Mouse (Mus musculus): Measurements from ENCODE around the gene Znhit2.

Gene Znhit2

DNA sequence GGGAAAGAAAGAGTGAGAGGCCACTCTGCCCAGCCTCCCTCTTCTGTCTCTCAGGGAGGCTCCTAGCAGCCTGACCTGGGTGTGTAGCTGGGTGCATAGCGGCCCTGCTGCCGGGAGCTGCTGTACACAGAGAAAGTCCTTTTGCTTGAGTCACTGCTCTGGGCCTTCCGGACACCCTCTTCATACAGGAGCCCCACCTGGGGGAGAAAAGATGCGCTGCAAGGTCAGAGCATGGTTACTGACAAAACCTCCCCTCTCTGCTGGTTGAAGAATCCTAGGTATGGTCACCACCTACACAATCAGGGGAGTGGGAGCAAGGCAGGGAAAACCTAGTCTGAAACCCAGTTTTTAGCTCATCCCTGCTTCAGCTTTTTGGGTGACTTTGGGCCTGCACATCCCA, 8.0 kb downstream of the Znhit2 start:
- in situ Hi-C loops (cut with MboI, MseI): loop anchor here (10.0 kb wide), 2 partner anchors 46 to 266 kb away; partner anchors contain the start of genes Men1 and Sac3d1

GRCm38 (mm10) chr19:6069851-6070250, 8.9 kb downstream of the Znhit2 start:
- in situ Hi-C loops (cut with MboI, MseI): loop anchor here (10.0 kb wide), 2 partner anchors 45 to 265 kb away; partner anchors contain the start of genes Men1 and Sac3d1

- in situ Hi-C loops (cut with MboI, MseI): no loop called here
Observed at GRCm38 (mm10) chr19:6070571-6071250, 9.7 kb downstream of the Znhit2 start.

GRCm38 (mm10) chr19:6071261-6071660, 10.3 kb downstream of the Znhit2 start:
- in situ Hi-C loops (cut with MboI, MseI): no loop called here

- in situ Hi-C loops (cut with MboI, MseI): no loop called here
Observed at GRCm38 (mm10) chr19:6073889-6074288, 12.9 kb downstream of the Znhit2 start.

GRCm38 (mm10) chr19:6076564-6077393, 15.8 kb downstream of the Znhit2 start, which contains the start of gene Vps51:
Gene Vps51 (minus strand): TSS chr19:6077231.
- in situ Hi-C loops (cut with MboI, MseI): no loop called here

DNA sequence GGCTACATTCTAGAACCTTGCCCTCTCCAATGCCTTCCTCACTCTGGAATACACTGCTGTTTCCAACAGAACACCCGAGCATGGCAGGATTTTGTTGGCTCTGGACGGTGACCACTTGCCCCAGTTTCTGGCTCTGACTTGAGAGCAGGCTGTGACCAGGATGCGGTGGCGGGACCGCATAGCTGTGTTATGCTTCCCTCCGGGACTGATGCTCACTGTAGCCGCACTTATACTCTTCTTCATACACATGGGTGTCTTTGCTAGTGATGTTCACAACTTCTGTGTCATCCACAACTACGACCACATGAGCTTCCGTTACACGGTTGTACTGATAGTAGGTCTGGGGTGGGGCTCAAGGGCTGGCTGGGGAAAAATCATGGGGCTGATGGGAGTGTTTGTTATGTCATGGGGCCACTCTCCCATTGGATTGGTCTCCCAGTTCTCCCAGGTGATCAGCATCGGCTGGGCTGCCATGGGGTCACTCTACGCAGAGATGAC, 19.0 kb downstream of the Znhit2 start, which contains the start of gene Tmem262:
Tmem262 (plus strand) TSS at position 51 of the 498 bp plus-strand sequence.
- in situ Hi-C loops (cut with MboI, MseI): loop anchor here (5.0 kb wide), 2 partner anchors 33 to 37 kb away; partner anchors contain the start of genes Sac3d1 and Syvn1

GRCm38 (mm10) chr19:6082156-6082555, 21.2 kb downstream of the Znhit2 start, which contains the start of gene Gm28374:
Gene Gm28374 (minus strand): TSS chr19:6082256.
- in situ Hi-C loops (cut with MboI, MseI): loop anchor here (5.0 kb wide), 2 partner anchors 35 kb away; partner anchors contain the start of genes Sac3d1 and Syvn1

GRCm38 (mm10) chr19:6084478-6085248, 23.7 kb downstream of the Znhit2 start, which contains the start of the genes Zfpl1 and Cdca5:
Gene Zfpl1 (minus strand): TSS chr19:6084956.
Gene Cdca5 (plus strand): TSS chr19:6084983.
- in situ Hi-C loops (cut with MboI, MseI): loop anchor here (5.0 kb wide), 2 partner anchors 33 to 37 kb away; partner anchors contain the start of genes Sac3d1 and Syvn1

GRCm38 (mm10) chr19:6085417-6085879, 24.5 kb downstream of the Znhit2 start:
- in situ Hi-C loops (cut with MboI, MseI): no loop called here

DNA sequence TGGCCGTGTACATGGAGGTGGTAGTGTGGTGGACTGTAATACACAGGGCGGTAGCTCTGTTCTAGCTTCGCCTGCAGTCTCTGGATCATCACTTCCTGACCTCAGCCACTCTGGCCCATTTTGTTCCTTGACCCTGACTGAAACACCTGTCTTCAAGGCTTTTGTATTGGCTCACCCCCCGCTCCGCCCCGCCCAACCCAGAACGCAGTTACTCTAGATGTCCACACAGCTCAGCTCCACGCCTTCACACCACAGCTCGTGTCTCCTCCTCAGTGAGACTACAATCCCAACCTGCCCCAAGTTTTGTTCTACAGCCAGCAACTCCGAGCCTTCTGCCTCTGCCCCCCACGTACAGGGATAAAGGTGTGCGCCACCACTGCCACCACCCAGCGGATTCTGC, 27.8 kb downstream of the Znhit2 start:
- in situ Hi-C loops (cut with MboI, MseI): no loop called here

DNA sequence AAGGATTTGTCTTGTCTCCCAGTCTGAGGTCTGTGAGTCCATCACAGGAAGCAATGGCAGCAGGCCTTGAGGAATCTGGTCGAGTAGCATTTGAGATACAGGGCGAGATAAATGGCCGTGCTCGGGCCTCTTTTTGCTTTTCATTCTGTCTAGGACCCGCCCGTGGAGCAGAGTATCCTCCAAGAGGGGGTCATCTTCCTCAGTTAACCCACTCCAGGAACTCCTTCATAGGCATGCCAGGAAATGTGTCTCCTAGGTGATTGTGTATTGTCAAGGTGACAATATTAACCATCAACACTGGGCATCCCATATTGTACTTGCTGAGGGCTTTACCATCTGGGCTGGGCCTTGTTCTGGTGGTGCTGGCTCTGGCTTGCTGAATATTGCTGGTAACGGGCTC, 33.1 kb downstream of the Znhit2 start, which contains the start of gene AC131692.1:
AC131692.1 (plus strand) TSS at position 301 of the 400 bp plus-strand sequence.
- in situ Hi-C loops (cut with MboI, MseI): no loop called here

- in situ Hi-C loops (cut with MboI, MseI): no loop called here
Observed at GRCm38 (mm10) chr19:6097847-6098246, 36.9 kb downstream of the Znhit2 start.

DNA sequence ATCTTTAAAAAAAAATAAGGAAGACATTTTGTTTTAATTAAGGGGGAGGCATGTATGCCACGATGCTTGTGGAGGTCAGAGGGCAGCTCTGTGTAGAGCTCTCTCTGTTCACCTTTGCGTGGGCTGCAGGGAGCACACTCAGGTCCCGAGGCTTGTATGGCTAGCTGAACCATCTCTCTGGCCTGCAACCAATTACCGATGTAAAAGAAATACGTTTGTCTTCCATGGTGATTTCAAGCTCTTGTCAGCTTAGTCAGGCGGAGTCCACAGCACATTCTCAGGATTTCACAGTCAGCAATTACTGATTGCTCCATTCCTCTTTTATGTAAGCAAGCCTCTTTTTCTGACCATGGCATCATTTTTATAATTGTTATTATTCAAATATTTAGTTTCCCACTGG, 40.2 kb downstream of the Znhit2 start:
- in situ Hi-C loops (cut with MboI, MseI): no loop called here

- in situ Hi-C loops (cut with MboI, MseI): no loop called here
Observed at GRCm38 (mm10) chr19:6102169-6102853, 41.3 kb downstream of the Znhit2 start.

DNA sequence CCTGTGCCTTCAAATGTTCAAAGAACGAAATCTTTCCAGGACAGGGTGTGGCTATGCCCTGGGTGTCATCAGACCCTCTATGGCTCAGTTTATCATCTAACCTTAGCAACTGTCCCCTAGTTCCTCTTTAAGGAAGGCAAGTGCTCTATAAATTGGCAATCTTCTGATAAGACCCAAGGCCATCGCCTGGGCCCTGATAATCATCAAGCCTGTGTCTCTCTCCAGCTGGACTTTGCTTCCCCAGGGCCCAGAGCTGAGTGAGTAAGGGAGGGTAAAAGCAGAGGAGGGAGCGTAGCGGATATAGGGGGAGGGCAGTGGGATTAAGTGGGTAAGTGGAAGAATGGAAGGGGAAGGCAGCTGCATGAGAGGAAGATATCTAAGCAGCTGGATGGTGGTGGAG, 43.5 kb downstream of the Znhit2 start:
- in situ Hi-C loops (cut with MboI, MseI): no loop called here

GRCm38 (mm10) chr19:6105586-6105985, 44.6 kb downstream of the Znhit2 start, which contains the start of gene Naaladl1:
Gene Naaladl1 (plus strand): TSS chr19:6105782.
- in situ Hi-C loops (cut with MboI, MseI): no loop called here
